8 mouse cellular contexts compared by ENCODE assay signal in genomic region chr7:30279951-30280669, GRCm38 (mm10). TPM values are rescaled to one million over a fixed set of nuclear protein-coding genes. Genes with fewer than 3 reads are reported as not detected.
DNase-seq lines count a peak whose midpoint lies in the region; ATAC-seq lines count a peak whose summit lies in the region.

TSS of gene Thap8 (plus strand) at chr7:30280094.
TSS of gene Wdr62 (minus strand) at chr7:30280419.

- peak; percentile 97 for DNase-seq in Muller cell, postnatal 12 days (ENCODE audit: inconsistent ontology term)
- DNase-seq in cerebellum, adult 9-11 months, result peak; percentile 92
- DNase-seq in frontal cortex, adult 2 months (ENCODE audit: extremely low spot score in 1 of 2, low spot score in 1 of 2), result peak; percentile 76 to 94
- peak; percentile 94 for DNase-seq in hindbrain, embryonic 11.5 days (ENCODE audit: low spot score)
- DNase-seq in layer of hippocampus, postnatal 10 days (ENCODE audit: low spot score in 2 of 2), result peak; percentile 89 to 93
- DNase-seq in lung, postnatal 10 days, result peak; percentile 96
- DNase-seq in ovary, postnatal 36 days (ENCODE audit: low spot score), result peak; percentile 90
- DNase-seq in thymus, postnatal 25 days, result peak; percentile 90

- peak within 1 kb of the TSS; percentile 79 for H3K4me2 ChIP-seq in hindbrain, embryonic 11.5 days (replicated peaks; ENCODE audit: low read depth, low read length)

- H3K9me3 ChIP-seq in hindbrain, embryonic 11.5 days (ENCODE audit: control insufficient read depth, low read length), result no peaks in the 10 kb centered on the region

- ATAC-seq in hindbrain, embryonic 11.5 days (ENCODE audit: low FRiP score), result peak; percentile 98

- under 1% methylated on average over 49 of the region's 49 CpGs for WGBS in hindbrain, embryonic 11.5 days

- peak within 1 kb of the TSS; percentile 84 for H3K27ac ChIP-seq in hindbrain, embryonic 11.5 days (ENCODE audit: low read depth, low read length)

- no peaks in the 10 kb centered on the region for H3K36me3 ChIP-seq in hindbrain, embryonic 11.5 days (ENCODE audit: control insufficient read depth, insufficient read depth, low read length)

- H3K4me1 ChIP-seq in hindbrain, embryonic 11.5 days (replicated peaks; ENCODE audit: control insufficient read depth, insufficient read depth, low read length), result no peaks in the 10 kb centered on the region

- H3K9ac ChIP-seq in hindbrain, embryonic 11.5 days (ENCODE audit: low read depth, low read length), result peak within 1 kb of the TSS; percentile 59

- H3K4me3 ChIP-seq in hindbrain, embryonic 11.5 days (ENCODE audit: low read depth, low read length), result peak within 1 kb of the TSS; percentile 67

- H3K27me3 ChIP-seq in hindbrain, embryonic 11.5 days (ENCODE audit: control insufficient read depth, insufficient read depth, low read length), result no peaks in the 10 kb centered on the region

RNA-seq across cellular contexts. Expression of gene Thap8, which starts in this region (rescaled TPM):
- polyA plus RNA-seq in frontal cortex, adult 2 months (2012; rRNA removed), result 0.15 and 0.22 TPM in 2 replicates
- 0.25 and 0.32 TPM in 2 replicates for polyA plus RNA-seq in hindbrain, embryonic 11.5 days (2014; fragmentation: Nextera tagmentation; extraction: Ambion mirVana)
- total RNA-seq in layer of hippocampus, postnatal 10 days (2021), result under 1 TPM in 1 of 2 experiments, not detected in 1; 0.27 TPM

RNA-seq across cellular contexts. Expression of gene Wdr62, which starts in this region (rescaled TPM):
- 3.9 and 5.6 TPM in 2 replicates for polyA plus RNA-seq in frontal cortex, adult 2 months (2012; rRNA removed)
- polyA plus RNA-seq in hindbrain, embryonic 11.5 days (2014; fragmentation: Nextera tagmentation; extraction: Ambion mirVana), result 5.9 and 8.5 TPM in 2 replicates
- total RNA-seq in layer of hippocampus, postnatal 10 days (2021), result 1 to 10 TPM; 2.5 to 4.5 TPM

Comparison
In these comparisons a context has a peak if more than half of its experiments do, and no peak if none do; other contexts are left out.
1. Peak in every context shown above with its lines: DNase-seq, ATAC-seq, H3K4me3 ChIP-seq and H3K27ac ChIP-seq.